8 mouse cellular contexts compared by ENCODE assay signal in genomic region chr15:78831720-78832657, GRCm38 (mm10). TPM values are rescaled to one million over a fixed set of nuclear protein-coding genes. Genes with fewer than 3 reads are reported as not detected.
A peak's percentile ranks its signal among the peaks of the same experiment; 100 is the strongest.
DNase-seq lines count a peak whose midpoint lies in the region; ATAC-seq lines count a peak whose summit lies in the region.

No protein-coding gene starts in this region.

- no peaks in the 10 kb centered on the region for H3K36me3 ChIP-seq in embryonic facial prominence, embryonic 11.5 days (replicated peaks; ENCODE audit: control insufficient read depth, insufficient read depth, low read depth, low read length)
- no peaks in the 10 kb centered on the region for H3K36me3 ChIP-seq in intestine, embryonic 15.5 days
- no peaks in the 10 kb centered on the region for H3K36me3 ChIP-seq in liver, embryonic 15.5 days (replicated peaks)
- no peaks in the 10 kb centered on the region for H3K36me3 ChIP-seq in neural tube, embryonic 14.5 days (ENCODE audit: control insufficient read depth, insufficient read depth, low read length)

- no peak overlapping the region for H3K4me3 ChIP-seq in embryonic facial prominence, embryonic 11.5 days (ENCODE audit: low read depth, low read length)
- H3K4me3 ChIP-seq in intestine, embryonic 15.5 days (replicated peaks) = 0 out of 2 replicates have a peak overlapping the region, but pooled peaks have one; percentile 4
- no peak overlapping the region for H3K4me3 ChIP-seq in liver, embryonic 15.5 days (replicated peaks)
- no peak overlapping the region for H3K4me3 ChIP-seq in neural tube, embryonic 14.5 days (ENCODE audit: low read depth, low read length)

- H3K27me3 ChIP-seq in embryonic facial prominence, embryonic 11.5 days (ENCODE audit: control insufficient read depth, insufficient read depth, low read length) = no peaks in the 10 kb centered on the region
- H3K27me3 ChIP-seq in intestine, embryonic 15.5 days (replicated peaks) = no peaks in the 10 kb centered on the region; the same call in 1 of the 2 replicates
- peaks cover 11% of the 10 kb centered on the region; the same call in 1 of the 2 replicates for H3K27me3 ChIP-seq in liver, embryonic 15.5 days
- no peaks in the 10 kb centered on the region for H3K27me3 ChIP-seq in neural tube, embryonic 14.5 days (ENCODE audit: control insufficient read depth, insufficient read depth, low read length)

- H3K4me2 ChIP-seq in embryonic facial prominence, embryonic 11.5 days (ENCODE audit: low read depth, low read length) = no peak overlapping the region
- peak overlapping the region; percentile 40 for H3K4me2 ChIP-seq in intestine, embryonic 15.5 days (replicated peaks)
- H3K4me2 ChIP-seq in liver, embryonic 15.5 days = peak overlapping the region; percentile 27
- H3K4me2 ChIP-seq in neural tube, embryonic 14.5 days (ENCODE audit: low read depth, low read length) = no peak overlapping the region

- H3K4me1 ChIP-seq in embryonic facial prominence, embryonic 11.5 days (ENCODE audit: control insufficient read depth, insufficient read depth, low read length) = peaks cover 10% of the 10 kb centered on the region
- peaks cover 65% of the 10 kb centered on the region for H3K4me1 ChIP-seq in intestine, embryonic 15.5 days (replicated peaks)
- peaks cover 53% of the 10 kb centered on the region for H3K4me1 ChIP-seq in liver, embryonic 15.5 days (replicated peaks)
- peaks cover 6% of the 10 kb centered on the region; the same call in 1 of the 2 replicates for H3K4me1 ChIP-seq in neural tube, embryonic 14.5 days (ENCODE audit: control insufficient read depth, insufficient read depth, low read length)

- WGBS in embryonic facial prominence, embryonic 11.5 days = 35% methylated on average over 18 of the region's 19 CpGs
- 32% methylated on average over 19 of the region's 19 CpGs for WGBS in intestine, embryonic 15.5 days
- WGBS in liver, embryonic 15.5 days (ENCODE audit: insufficient replicate concordance) = 44% methylated on average over 19 of the region's 19 CpGs
- 53% methylated on average over 18 of the region's 19 CpGs for WGBS in neural tube, embryonic 14.5 days

- no peaks in the 10 kb centered on the region for H3K9me3 ChIP-seq in embryonic facial prominence, embryonic 11.5 days (replicated peaks; ENCODE audit: control insufficient read depth, low read length)
- H3K9me3 ChIP-seq in intestine, embryonic 15.5 days = no peaks in the 10 kb centered on the region
- H3K9me3 ChIP-seq in liver, embryonic 15.5 days (replicated peaks) = no peaks in the 10 kb centered on the region
- no peaks in the 10 kb centered on the region for H3K9me3 ChIP-seq in neural tube, embryonic 14.5 days (ENCODE audit: control insufficient read depth, low read length)

- DNase-seq in embryonic facial prominence, embryonic 11.5 days (ENCODE audit: low spot score) = no peak
- peak; percentile 99 for DNase-seq in heart, adult 11 months
- no peak for DNase-seq in thymus, postnatal 0 days (ENCODE audit: low spot score)

- peak overlapping the region; percentile 43 for H3K9ac ChIP-seq in embryonic facial prominence, embryonic 11.5 days (replicated peaks; ENCODE audit: low read length)
- no peak overlapping the region for H3K9ac ChIP-seq in intestine, embryonic 15.5 days
- H3K9ac ChIP-seq in liver, embryonic 15.5 days = no peak overlapping the region
- no peak overlapping the region for H3K9ac ChIP-seq in neural tube, embryonic 14.5 days (replicated peaks; ENCODE audit: low read depth, low read length)

- no peak for ATAC-seq in embryonic facial prominence, embryonic 11.5 days (replicated peaks; ENCODE audit: insufficient number of reproducible peaks, low FRiP score, low TSS enrichment, low read depth)
- peak; percentile 59 for ATAC-seq in intestine, embryonic 15.5 days
- ATAC-seq in liver, embryonic 15.5 days (ENCODE audit: insufficient read depth) = peak; percentile 53
- ATAC-seq in neural tube, embryonic 14.5 days (ENCODE audit: low read depth) = peak; percentile 15; the same call in 1 of the 2 replicates
- ATAC-seq in megakaryocyte progenitor cell, adult 5-6 weeks (replicated peaks; ENCODE audit: poor library complexity) = no peak
- no peak for ATAC-seq in megakaryocyte-erythroid progenitor cell, adult 5-6 weeks (replicated peaks; ENCODE audit: low FRiP score, low TSS enrichment, poor library complexity, severe bottlenecking)

- H3K27ac ChIP-seq in embryonic facial prominence, embryonic 11.5 days (replicated peaks; ENCODE audit: low read depth, low read length) = peak overlapping the region; percentile 31; the same call in 1 of the 2 replicates
- H3K27ac ChIP-seq in intestine, embryonic 15.5 days = peak overlapping the region; percentile 93
- H3K27ac ChIP-seq in liver, embryonic 15.5 days (replicated peaks) = peak overlapping the region; percentile 77
- peak overlapping the region; percentile 73 for H3K27ac ChIP-seq in neural tube, embryonic 14.5 days (ENCODE audit: low read depth, low read length)

RNA-seq across cellular contexts. Expression of gene Cdc42ep1, which starts 10.4 kb away (rescaled TPM):
- polyA plus RNA-seq in embryonic facial prominence, embryonic 11.5 days (2014; fragmentation: Nextera tagmentation; extraction: Ambion mirVana) = 10.9 and 11.3 TPM in 2 replicates
- 44.0 and 47.5 TPM in 2 replicates for polyA plus RNA-seq in intestine, embryonic 15.5 days (2015; fragmentation: Nextera tagmentation; extraction: Ambion mirVana)
- polyA plus RNA-seq in liver, embryonic 15.5 days (2015; fragmentation: Nextera tagmentation; extraction: Ambion mirVana) = 13.0 and 15.2 TPM in 2 replicates
- 4.6 and 7.7 TPM in 2 replicates for polyA plus RNA-seq in neural tube, embryonic 14.5 days (2014; fragmentation: Nextera tagmentation; extraction: Ambion mirVana)
- polyA plus RNA-seq in thymus, postnatal 0 days (2015; fragmentation: Nextera tagmentation; extraction: Ambion mirVana) = 3.9 and 4.0 TPM in 2 replicates
- total RNA-seq in megakaryocyte progenitor cell, adult 5-6 weeks (2015) = not detected in 2 replicates
- not detected in 2 replicates for total RNA-seq in megakaryocyte progenitor cell, adult 5-6 weeks (2017)
- 0.77 TPM in 1 of 2 replicates, not detected in the other for total RNA-seq in megakaryocyte-erythroid progenitor cell, adult 5-6 weeks (2014; fragmentation: Nextera tagmentation)
- not detected in 2 replicates for total RNA-seq in megakaryocyte-erythroid progenitor cell, adult 5-6 weeks (2017)

RNA-seq across cellular contexts. Expression of gene Lgals2, which starts 23.3 kb away (rescaled TPM):
- not detected in 2 replicates for polyA plus RNA-seq in embryonic facial prominence, embryonic 11.5 days (2014; fragmentation: Nextera tagmentation; extraction: Ambion mirVana)
- polyA plus RNA-seq in intestine, embryonic 15.5 days (2015; fragmentation: Nextera tagmentation; extraction: Ambion mirVana) = 1,110 and 1,149 TPM in 2 replicates
- polyA plus RNA-seq in liver, embryonic 15.5 days (2015; fragmentation: Nextera tagmentation; extraction: Ambion mirVana) = 7.7 and 9.5 TPM in 2 replicates
- polyA plus RNA-seq in neural tube, embryonic 14.5 days (2014; fragmentation: Nextera tagmentation; extraction: Ambion mirVana) = not detected in 2 replicates
- 3.3 and 5.1 TPM in 2 replicates for polyA plus RNA-seq in thymus, postnatal 0 days (2015; fragmentation: Nextera tagmentation; extraction: Ambion mirVana)
- total RNA-seq in megakaryocyte progenitor cell, adult 5-6 weeks (2015) = not detected in 2 replicates
- not detected in 2 replicates for total RNA-seq in megakaryocyte progenitor cell, adult 5-6 weeks (2017)
- total RNA-seq in megakaryocyte-erythroid progenitor cell, adult 5-6 weeks (2014; fragmentation: Nextera tagmentation) = not detected in 2 replicates
- not detected in 2 replicates for total RNA-seq in megakaryocyte-erythroid progenitor cell, adult 5-6 weeks (2017)

RNA-seq across cellular contexts. Expression of gene Card10, which starts 29.1 kb away (rescaled TPM):
- polyA plus RNA-seq in embryonic facial prominence, embryonic 11.5 days (2014; fragmentation: Nextera tagmentation; extraction: Ambion mirVana) = 1.8 and 2.6 TPM in 2 replicates
- 6.9 and 7.3 TPM in 2 replicates for polyA plus RNA-seq in intestine, embryonic 15.5 days (2015; fragmentation: Nextera tagmentation; extraction: Ambion mirVana)
- 1.8 and 2.5 TPM in 2 replicates for polyA plus RNA-seq in liver, embryonic 15.5 days (2015; fragmentation: Nextera tagmentation; extraction: Ambion mirVana)
- polyA plus RNA-seq in neural tube, embryonic 14.5 days (2014; fragmentation: Nextera tagmentation; extraction: Ambion mirVana) = 1.8 and 2.2 TPM in 2 replicates
- 2.6 and 2.8 TPM in 2 replicates for polyA plus RNA-seq in thymus, postnatal 0 days (2015; fragmentation: Nextera tagmentation; extraction: Ambion mirVana)
- total RNA-seq in megakaryocyte progenitor cell, adult 5-6 weeks (2015) = 0.20 and 0.78 TPM in 2 replicates
- 0.12 and 0.14 TPM in 2 replicates for total RNA-seq in megakaryocyte progenitor cell, adult 5-6 weeks (2017)
- 0.42 TPM in 1 of 2 replicates, not detected in the other for total RNA-seq in megakaryocyte-erythroid progenitor cell, adult 5-6 weeks (2014; fragmentation: Nextera tagmentation)
- not detected in 2 replicates for total RNA-seq in megakaryocyte-erythroid progenitor cell, adult 5-6 weeks (2017)

RNA-seq across cellular contexts. Expression of gene Gga1, which starts 45.0 kb away (rescaled TPM):
- polyA plus RNA-seq in embryonic facial prominence, embryonic 11.5 days (2014; fragmentation: Nextera tagmentation; extraction: Ambion mirVana) = 21.1 and 22.6 TPM in 2 replicates
- 47.6 and 51.7 TPM in 2 replicates for polyA plus RNA-seq in intestine, embryonic 15.5 days (2015; fragmentation: Nextera tagmentation; extraction: Ambion mirVana)
- polyA plus RNA-seq in liver, embryonic 15.5 days (2015; fragmentation: Nextera tagmentation; extraction: Ambion mirVana) = 21.4 and 23.6 TPM in 2 replicates
- polyA plus RNA-seq in neural tube, embryonic 14.5 days (2014; fragmentation: Nextera tagmentation; extraction: Ambion mirVana) = 31.7 and 37.1 TPM in 2 replicates
- polyA plus RNA-seq in thymus, postnatal 0 days (2015; fragmentation: Nextera tagmentation; extraction: Ambion mirVana) = 42.4 and 42.5 TPM in 2 replicates
- 27.8 and 28.9 TPM in 2 replicates for total RNA-seq in megakaryocyte progenitor cell, adult 5-6 weeks (2015)
- total RNA-seq in megakaryocyte progenitor cell, adult 5-6 weeks (2017) = 15.4 and 20.1 TPM in 2 replicates
- 30.0 and 47.6 TPM in 2 replicates for total RNA-seq in megakaryocyte-erythroid progenitor cell, adult 5-6 weeks (2014; fragmentation: Nextera tagmentation)
- 7.8 and 10.9 TPM in 2 replicates for total RNA-seq in megakaryocyte-erythroid progenitor cell, adult 5-6 weeks (2017)

RNA-seq across cellular contexts. Expression of gene Mfng, which starts 58.7 kb away (rescaled TPM):
- polyA plus RNA-seq in embryonic facial prominence, embryonic 11.5 days (2014; fragmentation: Nextera tagmentation; extraction: Ambion mirVana) = 15.9 and 19.1 TPM in 2 replicates
- polyA plus RNA-seq in intestine, embryonic 15.5 days (2015; fragmentation: Nextera tagmentation; extraction: Ambion mirVana) = 19.7 and 20.4 TPM in 2 replicates
- polyA plus RNA-seq in liver, embryonic 15.5 days (2015; fragmentation: Nextera tagmentation; extraction: Ambion mirVana) = 4.6 and 5.2 TPM in 2 replicates
- polyA plus RNA-seq in neural tube, embryonic 14.5 days (2014; fragmentation: Nextera tagmentation; extraction: Ambion mirVana) = 6.9 and 10.2 TPM in 2 replicates
- 55.2 TPM in 2 replicates for polyA plus RNA-seq in thymus, postnatal 0 days (2015; fragmentation: Nextera tagmentation; extraction: Ambion mirVana)
- total RNA-seq in megakaryocyte progenitor cell, adult 5-6 weeks (2015) = 13.3 and 13.6 TPM in 2 replicates
- total RNA-seq in megakaryocyte progenitor cell, adult 5-6 weeks (2017) = 10.0 and 10.5 TPM in 2 replicates
- 15.0 and 21.8 TPM in 2 replicates for total RNA-seq in megakaryocyte-erythroid progenitor cell, adult 5-6 weeks (2014; fragmentation: Nextera tagmentation)
- 4.6 and 5.1 TPM in 2 replicates for total RNA-seq in megakaryocyte-erythroid progenitor cell, adult 5-6 weeks (2017)

Comparison
In these comparisons a context has a peak if more than half of its experiments do, and no peak if none do; other contexts are left out.
1. ATAC-seq: peak in intestine, embryonic 15.5 days (single experiment), liver, embryonic 15.5 days (single experiment) and neural tube, embryonic 14.5 days (single experiment); none in embryonic facial prominence, embryonic 11.5 days (single experiment), megakaryocyte progenitor cell, adult 5-6 weeks (single experiment) and megakaryocyte-erythroid progenitor cell, adult 5-6 weeks (single experiment).
2. H3K27ac ChIP-seq: peak in every context shown above with its lines; median percentile 93 in intestine, embryonic 15.5 days; 77 in liver, embryonic 15.5 days; 73 in neural tube, embryonic 14.5 days; 31 in embryonic facial prominence, embryonic 11.5 days.
3. H3K4me2 ChIP-seq: peak in intestine, embryonic 15.5 days (single experiment) and liver, embryonic 15.5 days (single experiment); none in embryonic facial prominence, embryonic 11.5 days (single experiment) and neural tube, embryonic 14.5 days (single experiment).
4. RNA of gene Lgals2, which starts 23.3 kb away (polyA plus RNA-seq): 1,110 to 1,149 TPM in intestine, embryonic 15.5 days; 7.7 to 9.5 TPM in liver, embryonic 15.5 days, 3.3 to 5.1 TPM in thymus, postnatal 0 days, not detected in embryonic facial prominence, embryonic 11.5 days and not detected in neural tube, embryonic 14.5 days; every median in the first group is over 100 times any median in the second.